Mouse (Mus musculus): ENCODE data around the gene Kbtbd4. TPM values are rescaled to one million over a fixed set of nuclear protein-coding genes. Genes with fewer than 3 reads are reported as not detected.
A peak's percentile ranks its signal among the peaks of the same experiment; 100 is the strongest.

Kbtbd4 gene
- total and polyA plus RNA-seq, 3 experiments = 21.9 to 23.1 TPM; not detected in 1

DNA sequence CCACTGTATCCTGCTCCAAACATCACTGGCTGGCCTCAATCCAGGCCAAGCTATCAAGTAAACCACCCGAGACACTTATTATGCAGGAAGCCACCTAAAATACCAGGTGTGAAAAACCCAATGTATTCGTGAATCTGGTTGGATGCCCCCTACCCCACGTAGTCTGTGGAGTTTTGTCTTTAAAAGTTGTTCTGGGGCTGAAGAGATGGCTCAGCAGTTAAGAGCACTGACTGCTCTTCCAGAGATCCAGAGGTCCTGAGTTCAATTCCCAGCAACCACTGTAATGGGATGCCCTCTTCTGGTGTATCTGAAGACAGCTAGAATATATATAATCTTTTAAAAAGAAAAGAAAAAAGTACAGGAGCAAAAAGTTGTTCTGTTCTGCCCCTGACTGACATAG, 33.8 kb downstream of the Kbtbd4 start:
- peaks cover 1 to 22% of the 10 kb centered on the region in 2 experiments; a peak in 3 of 4 replicates for H3K36me3 ChIP-seq (ENCODE audit: control insufficient read depth in 1 of 2, insufficient read depth in 2 of 2, low read length in 2 of 2)
- no peak overlapping the region for H3K4me3 ChIP-seq (ENCODE audit: control insufficient read depth in 1 of 2, insufficient read depth in 1 of 2, low read depth in 2 of 2, low read length in 2 of 2)
- H3K9ac ChIP-seq (ENCODE audit: control insufficient read depth, low read depth, low read length, poor library complexity, severe bottlenecking) = no peak overlapping the region
- H3K27me3 ChIP-seq (ENCODE audit: control insufficient read depth in 1 of 2, insufficient read depth in 2 of 2, low read length in 2 of 2) = no peaks in the 10 kb centered on the region
- TF ChIP-seq CTCF (IDR thresholded peaks at IDR 0.05 in 2 of 3, conservative IDR thresholded peaks at IDR 0.05 in 1 of 3; ENCODE audit: control insufficient read depth in 1 of 3, insufficient read depth in 1 of 3, low read depth in 2 of 3, low read length in 3 of 3, poor library complexity in 1 of 3, severe bottlenecking in 1 of 3) (0 out of 6 replicates have a peak, but pooled peaks of 1 of the 3 experiments have one; percentile 10), TBP (IDR thresholded peaks at IDR 0.05; ENCODE audit: low read depth, low read length) (peak; percentile 61; the same call in 1 of the 2 replicates), E2F4 (IDR thresholded peaks at IDR 0.05; ENCODE audit: borderline replicate concordance, low read depth, low read length) (no peak), POLR2AphosphoS2 (IDR thresholded peaks at IDR 0.05; ENCODE audit: low read length) (no peak), ZNF384 (IDR thresholded peaks at IDR 0.05; ENCODE audit: low read depth, low read length) (no peak)
- DNase-seq (ENCODE audit: low read depth, low spot score) = no peak
- H3K79me2 ChIP-seq (ENCODE audit: control insufficient read depth, insufficient read depth, low read length, poor library complexity) = peaks cover 32% of the 10 kb centered on the region
- H3K4me1 ChIP-seq (ENCODE audit: control insufficient read depth in 1 of 2, insufficient read depth in 2 of 2, low read length in 2 of 2) = peaks cover 9 to 14% of the 10 kb centered on the region in 2 experiments
- H3K9me3 ChIP-seq (replicated peaks; ENCODE audit: insufficient read depth, low read length) = no peaks in the 10 kb centered on the region
- no peak overlapping the region for H3K27ac ChIP-seq (ENCODE audit: control insufficient read depth, low read depth, low read length)

DNA sequence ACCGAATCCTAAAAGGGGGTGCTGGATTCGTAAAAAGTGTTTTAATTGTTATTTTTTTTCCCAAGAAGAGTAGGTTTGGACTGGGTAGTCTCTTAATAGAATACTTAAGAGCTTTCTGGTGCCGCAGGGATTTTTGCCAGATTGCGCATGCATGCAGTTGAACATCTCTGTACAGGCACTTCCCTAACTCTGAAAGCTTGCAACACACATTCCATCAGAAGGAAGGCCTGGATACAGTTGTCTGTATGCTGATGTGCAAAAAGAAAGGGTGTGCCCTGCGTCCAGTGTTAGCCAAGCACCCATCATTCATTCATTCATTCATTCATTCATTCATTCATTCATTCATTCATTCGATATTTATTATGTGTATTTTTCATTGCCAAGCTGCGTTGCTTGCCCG, 35.2 kb downstream of the Kbtbd4 start:
- peaks cover 46% of the 10 kb centered on the region for H3K79me2 ChIP-seq (ENCODE audit: control insufficient read depth, insufficient read depth, low read length, poor library complexity)
- peaks cover 6 to 36% of the 10 kb centered on the region in 2 experiments for H3K36me3 ChIP-seq (ENCODE audit: control insufficient read depth in 1 of 2, insufficient read depth in 2 of 2, low read length in 2 of 2)
- no peaks in the 10 kb centered on the region for H3K9me3 ChIP-seq (replicated peaks; ENCODE audit: insufficient read depth, low read length)
- H3K27me3 ChIP-seq (ENCODE audit: control insufficient read depth in 1 of 2, insufficient read depth in 2 of 2, low read length in 2 of 2) = no peaks in the 10 kb centered on the region
- H3K9ac ChIP-seq (ENCODE audit: control insufficient read depth, low read depth, low read length, poor library complexity, severe bottlenecking) = peak overlapping the region; percentile 69
- no peak overlapping the region for H3K27ac ChIP-seq (ENCODE audit: control insufficient read depth, low read depth, low read length)
- no peak for DNase-seq (ENCODE audit: low read depth, low spot score)
- TF ChIP-seq UBTF (IDR thresholded peaks at IDR 0.05; ENCODE audit: borderline replicate concordance, insufficient read depth, low read depth, low read length) (no peak), NELFE (IDR thresholded peaks at IDR 0.05; ENCODE audit: low read depth, low read length) (no peak), ZC3H11A (IDR thresholded peaks at IDR 0.05; ENCODE audit: low read depth, low read length) (no peak), EP300 (IDR thresholded peaks at IDR 0.05; ENCODE audit: low read depth in 1 of 2, low read length in 2 of 2) (no peak), ZMIZ1 (IDR thresholded peaks at IDR 0.05; ENCODE audit: low read depth, low read length) (no peak), POLR2AphosphoS5 (IDR thresholded peaks at IDR 0.05; ENCODE audit: borderline replicate concordance, low read depth, low read length) (no peak), MYB (IDR thresholded peaks at IDR 0.05; ENCODE audit: low read depth, low read length) (no peak), E2F4 (IDR thresholded peaks at IDR 0.05; ENCODE audit: borderline replicate concordance, low read depth, low read length) (no peak), USF1 (IDR thresholded peaks at IDR 0.05; ENCODE audit: low read depth, low read length) (no peak)
- H3K4me1 ChIP-seq (ENCODE audit: control insufficient read depth in 1 of 2, insufficient read depth in 2 of 2, low read length in 2 of 2) = peaks cover 9 to 14% of the 10 kb centered on the region in 2 experiments
- peak overlapping the region; percentile 46 to 80 for H3K4me3 ChIP-seq (ENCODE audit: control insufficient read depth in 1 of 2, insufficient read depth in 1 of 2, low read depth in 2 of 2, low read length in 2 of 2)
